Mouse (Mus musculus): ENCODE measurements around the gene 2310002L09Rik. TPM values are rescaled to one million over a fixed set of nuclear protein-coding genes. Genes with fewer than 3 reads are reported as not detected.
"Not testable (repeated sequence)": the region's sequence is repeated elsewhere in the genome, so short reads cannot be mapped to it uniquely, and the experiment has no call there.

2310002L09Rik gene
- 0.48 and 1.3 TPM in 2 replicates for polyA plus RNA-seq (2015; fragmentation: Nextera tagmentation; extraction: Ambion mirVana)

DNA sequence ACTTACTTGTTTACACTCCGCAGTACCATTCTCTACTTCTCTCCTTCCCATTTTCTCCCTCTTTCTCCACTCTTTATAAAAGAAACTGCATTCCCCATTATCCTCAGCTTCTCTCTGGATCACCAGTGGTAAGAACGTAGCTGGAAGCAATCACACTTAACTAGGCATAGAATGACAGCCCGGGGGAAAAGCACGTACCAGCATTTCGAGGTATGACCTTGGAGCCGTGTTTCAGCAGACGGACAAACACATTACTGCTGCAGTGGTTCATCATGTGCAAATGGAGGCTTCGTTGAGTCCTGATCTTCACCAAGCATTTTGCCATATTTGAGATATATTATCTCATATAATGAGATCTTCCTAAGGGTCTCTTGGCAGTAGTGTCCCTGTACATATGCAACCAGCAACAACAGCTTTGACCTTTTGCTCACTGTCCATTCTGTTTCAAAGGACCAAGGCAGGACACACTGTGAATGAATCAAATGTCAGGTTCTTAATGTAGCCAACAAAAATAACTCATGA is at the start of gene 2310002L09Rik:
Gene 2310002L09Rik, minus strand, starts transcription at position 472 of the 522 bp plus-strand sequence.
- H3K27ac ChIP-seq, result no peak within 1 kb of the TSS
- H3K4me1 ChIP-seq, result no peaks in the 10 kb centered on the region
- no peak within 1 kb of the TSS for H3K4me2 ChIP-seq
- H3K4me3 ChIP-seq, result no peak within 1 kb of the TSS
- H3K9ac ChIP-seq, result no peak within 1 kb of the TSS
- no peaks in the 10 kb centered on the region for H3K9me3 ChIP-seq
- no peak for ATAC-seq (ENCODE audit: insufficient number of reproducible peaks, insufficient read depth, low FRiP score, low TSS enrichment, low read depth)
- no peaks in the 10 kb centered on the region for H3K36me3 ChIP-seq
- H3K27me3 ChIP-seq, result no peaks in the 10 kb centered on the region
- WGBS, result 53% methylated on average over 8 of the region's 8 CpGs

DNA sequence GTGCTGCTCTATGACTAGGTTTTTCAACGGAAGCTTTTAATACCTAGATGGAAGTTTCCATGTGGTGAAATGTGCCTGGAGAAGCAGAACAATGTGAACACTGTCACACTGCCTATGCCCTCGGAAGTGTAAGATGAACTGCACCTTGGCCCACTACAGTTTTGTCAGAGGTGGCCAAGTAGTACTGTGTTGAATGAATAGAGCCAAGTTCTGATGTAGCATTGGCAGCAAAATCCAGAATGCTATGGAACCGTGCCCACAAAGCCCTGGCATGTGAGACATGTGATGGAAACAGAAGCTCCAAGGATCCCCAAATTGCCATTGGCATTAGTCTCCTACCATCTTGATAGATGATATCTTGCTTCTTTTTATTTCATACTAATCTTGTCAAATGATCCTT is 29.8 kb upstream of the 2310002L09Rik start:
- Histone ChIP-seq H3K9ac (no peak overlapping the region), H3K27ac (no peak overlapping the region), H3K9me3 (no peaks in the 10 kb centered on the region), H3K4me2 (no peak overlapping the region), H3K27me3 (no peaks in the 10 kb centered on the region), H3K4me3 (no peak overlapping the region), H3K4me1 (no peaks in the 10 kb centered on the region), H3K36me3 (no peaks in the 10 kb centered on the region)
- 80% methylated on average over 3 of the region's 3 CpGs for WGBS
- ATAC-seq (ENCODE audit: insufficient number of reproducible peaks, insufficient read depth, low FRiP score, low TSS enrichment, low read depth), result no peak

DNA sequence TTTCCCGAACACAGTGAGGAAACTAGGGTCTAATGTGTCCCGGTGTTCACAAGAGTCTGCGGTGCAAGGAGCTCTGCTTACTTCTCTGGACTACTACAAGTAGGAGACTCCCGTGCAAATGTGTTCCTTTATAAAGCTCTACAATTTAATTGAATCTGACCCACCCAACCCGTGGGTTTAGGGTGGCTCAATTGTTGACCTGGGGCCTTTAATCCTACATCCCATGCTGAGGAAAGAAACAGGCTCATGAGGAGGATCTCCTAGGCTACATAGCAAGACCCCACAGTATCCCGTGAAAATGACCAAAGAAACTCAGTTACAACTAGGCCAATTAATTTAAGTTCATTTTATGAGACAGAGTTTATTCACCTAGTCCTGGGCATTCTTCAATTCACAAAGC is 30.0 kb downstream of the 2310002L09Rik start, which contains the start of gene Gm11756:
Gene Gm11756, minus strand, starts transcription at position 101 of the 400 bp plus-strand sequence.
- H3K27ac ChIP-seq; H3K36me3 ChIP-seq; H3K27me3 ChIP-seq; H3K4me3 ChIP-seq; ATAC-seq (ENCODE audit: insufficient number of reproducible peaks, insufficient read depth, low FRiP score, low TSS enrichment, low read depth); H3K4me1 ChIP-seq; H3K4me2 ChIP-seq; H3K9me3 ChIP-seq; H3K9ac ChIP-seq: not testable (repeated sequence)
- 87% methylated on average over 6 of the region's 6 CpGs for WGBS

DNA sequence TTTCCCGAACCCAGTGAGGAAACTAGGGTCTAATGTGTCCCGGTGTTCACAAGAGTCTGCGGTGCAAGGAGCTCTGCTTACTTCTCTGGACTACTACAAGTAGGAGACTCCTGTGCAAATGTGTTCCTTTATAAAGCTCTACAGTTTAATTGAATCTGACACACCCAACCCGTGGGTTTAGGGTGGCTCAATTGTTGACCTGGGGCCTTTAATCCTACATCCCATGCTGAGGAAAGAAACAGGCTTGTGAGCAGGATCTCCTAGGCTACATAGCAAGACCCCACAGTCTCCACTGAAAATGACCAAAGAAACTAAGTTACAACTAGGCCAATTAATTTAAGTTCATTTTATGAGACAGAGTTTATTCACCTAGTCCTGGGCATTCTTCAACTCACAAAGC is 44.8 kb downstream of the 2310002L09Rik start, which contains the start of gene Gm13871:
Gene Gm13871, minus strand, starts transcription at position 101 of the 400 bp plus-strand sequence.
- H3K27ac ChIP-seq; H3K36me3 ChIP-seq; H3K27me3 ChIP-seq; H3K4me3 ChIP-seq; H3K9me3 ChIP-seq; H3K4me2 ChIP-seq; H3K4me1 ChIP-seq; H3K9ac ChIP-seq; ATAC-seq (ENCODE audit: insufficient number of reproducible peaks, insufficient read depth, low FRiP score, low TSS enrichment, low read depth): not testable (repeated sequence)
- no CpG with 5 or more reads among the region's 4 CpGs for WGBS

DNA sequence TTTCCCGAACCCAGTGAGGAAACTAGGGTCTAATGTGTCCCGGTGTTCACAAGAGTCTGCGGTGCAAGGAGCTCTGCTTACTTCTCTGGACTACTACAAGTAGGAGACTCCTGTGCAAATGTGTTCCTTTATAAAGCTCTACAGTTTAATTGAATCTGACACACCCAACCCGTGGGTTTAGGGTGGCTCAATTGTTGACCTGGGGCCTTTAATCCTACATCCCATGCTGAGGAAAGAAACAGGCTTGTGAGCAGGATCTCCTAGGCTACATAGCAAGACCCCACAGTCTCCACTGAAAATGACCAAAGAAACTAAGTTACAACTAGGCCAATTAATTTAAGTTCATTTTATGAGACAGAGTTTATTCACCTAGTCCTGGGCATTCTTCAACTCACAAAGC is 59.6 kb downstream of the 2310002L09Rik start, which contains the start of gene Gm11757:
Gene Gm11757, minus strand, starts transcription at position 101 of the 400 bp plus-strand sequence.
- whole genome bisulfite sequencing, result no CpG with 5 or more reads among the region's 4 CpGs

More for the DNA sequence above, 59.6 kb downstream of the 2310002L09Rik start, which contains the start of gene Gm11757:
- H3K27ac ChIP-seq; H3K4me2 ChIP-seq; H3K36me3 ChIP-seq; H3K4me3 ChIP-seq; H3K9ac ChIP-seq; H3K9me3 ChIP-seq; H3K27me3 ChIP-seq; ATAC-seq (ENCODE audit: insufficient number of reproducible peaks, insufficient read depth, low FRiP score, low TSS enrichment, low read depth); H3K4me1 ChIP-seq: not testable (repeated sequence)

Other genes with a start within 250 kb of the 2310002L09Rik start
- 1.0 and 1.3 TPM in 2 replicates for gene Rasef, start 159.9 kb downstream of the 2310002L09Rik start, polyA plus RNA-seq (2015; fragmentation: Nextera tagmentation; extraction: Ambion mirVana)
- gene Gm11758, start 74.6 kb downstream of the 2310002L09Rik start, polyA plus RNA-seq (2015; fragmentation: Nextera tagmentation; extraction: Ambion mirVana), result not detected in 2 replicates
- gene Gm11757, start 59.7 kb downstream of the 2310002L09Rik start, polyA plus RNA-seq (2015; fragmentation: Nextera tagmentation; extraction: Ambion mirVana), result not detected in 2 replicates
- not detected in 2 replicates for gene Gm13871, start 44.9 kb downstream of the 2310002L09Rik start, polyA plus RNA-seq (2015; fragmentation: Nextera tagmentation; extraction: Ambion mirVana)
- gene Gm11756, start 30.1 kb downstream of the 2310002L09Rik start, polyA plus RNA-seq (2015; fragmentation: Nextera tagmentation; extraction: Ambion mirVana), result not detected in 2 replicates
- gene Frmd3, start 62.6 kb upstream of the 2310002L09Rik start, polyA plus RNA-seq (2015; fragmentation: Nextera tagmentation; extraction: Ambion mirVana), result 3.3 and 3.8 TPM in 2 replicates

All from embryonic facial prominence, embryonic 13.5 days (tissue).